Mouse (Mus musculus): Measurements from ENCODE around the gene Pparg. TPM values are rescaled to one million over a fixed set of nuclear protein-coding genes. Genes with fewer than 3 reads are reported as not detected.

The Pparg gene
- polyA plus RNA-seq, 1 experiment from 2014 or later: 0.45 TPM

DNA sequence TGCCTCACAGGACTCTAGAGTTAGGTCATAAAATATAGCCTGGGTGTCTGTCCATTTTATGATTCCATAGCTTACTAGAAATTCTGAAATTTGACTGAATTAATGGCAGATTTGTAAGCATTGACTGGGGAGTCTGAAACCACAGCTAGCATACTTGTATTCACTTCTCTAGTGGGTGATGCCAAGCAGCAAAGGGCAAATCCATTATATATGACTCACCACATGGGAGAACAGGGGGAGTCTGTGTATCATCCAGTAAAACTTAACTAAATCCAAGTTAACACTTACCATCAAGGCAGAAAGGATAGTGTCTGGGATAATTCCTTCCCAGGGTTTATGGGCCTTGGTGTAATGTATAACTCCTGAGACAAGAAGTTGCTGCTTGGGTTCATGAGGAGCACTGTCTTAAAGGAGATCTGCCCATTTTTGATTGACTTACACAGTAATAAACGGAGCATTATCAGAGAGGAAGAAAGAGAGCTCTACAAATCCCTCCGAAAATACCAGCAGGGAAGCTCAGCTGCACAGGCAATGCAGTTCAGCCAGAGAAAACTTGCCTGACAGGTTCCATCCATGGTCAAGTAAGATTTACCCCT is 27.6 kb upstream of the Pparg start:
- Histone ChIP-seq H3K9me3 (replicated peaks) (no peaks in the 10 kb centered on the region), H3K27ac (no peak overlapping the region), H3K9ac (no peak overlapping the region), H3K27me3 (no peaks in the 10 kb centered on the region), H3K36me3 (no peaks in the 10 kb centered on the region), H3K4me1 (peaks cover 6% of the 10 kb centered on the region; the same call in 1 of the 2 replicates), H3K4me2 (replicated peaks) (no peak overlapping the region), H3K4me3 (no peak overlapping the region)
- ATAC-seq (ENCODE audit: low FRiP score): no peak
- 47% methylated on average over 2 of the region's 2 CpGs for WGBS

- ATAC-seq (ENCODE audit: low FRiP score): no peak
- Histone ChIP-seq H3K4me1 (peaks cover 6% of the 10 kb centered on the region; the same call in 1 of the 2 replicates), H3K4me2 (replicated peaks) (no peak overlapping the region), H3K27ac (no peak overlapping the region), H3K4me3 (no peak overlapping the region), H3K36me3 (no peaks in the 10 kb centered on the region), H3K9me3 (replicated peaks) (no peaks in the 10 kb centered on the region), H3K27me3 (no peaks in the 10 kb centered on the region), H3K9ac (no peak overlapping the region)
- 40% methylated on average over 6 of the region's 6 CpGs for WGBS
Observed at GRCm38 (mm10) chr6:115335536-115335935, 25.2 kb upstream of the Pparg start.

DNA sequence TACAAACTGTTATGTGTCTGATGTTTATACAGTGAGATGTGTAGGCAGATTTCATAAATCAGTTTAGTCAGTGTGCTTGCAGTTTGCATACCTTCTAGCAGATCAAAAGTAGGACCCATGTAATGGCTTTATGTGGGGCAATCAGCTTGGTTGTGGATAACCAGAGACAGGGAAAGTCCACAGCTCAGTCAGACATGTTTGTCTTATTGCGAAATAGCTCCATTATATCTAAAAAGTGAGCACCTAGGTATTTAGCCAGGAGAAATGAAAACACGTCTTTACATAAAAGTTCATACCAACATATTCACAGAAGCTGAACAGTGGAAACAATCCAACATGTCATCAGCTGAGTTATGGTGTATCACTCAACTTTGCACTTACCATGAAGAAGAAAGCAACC is 20.7 kb upstream of the Pparg start:
- H3K36me3 ChIP-seq: no peaks in the 10 kb centered on the region
- H3K9ac ChIP-seq: no peak overlapping the region
- no peak overlapping the region for H3K27ac ChIP-seq
- no peak overlapping the region for H3K4me2 ChIP-seq (replicated peaks)
- no peaks in the 10 kb centered on the region; the same call in 1 of the 2 replicates for H3K9me3 ChIP-seq (replicated peaks)
- peaks cover 13% of the 10 kb centered on the region for H3K4me1 ChIP-seq
- no peaks in the 10 kb centered on the region for H3K27me3 ChIP-seq
- ATAC-seq (ENCODE audit: low FRiP score): no peak
- 87% methylated on average over 2 of the region's 2 CpGs for WGBS
- H3K4me3 ChIP-seq: no peak overlapping the region

DNA sequence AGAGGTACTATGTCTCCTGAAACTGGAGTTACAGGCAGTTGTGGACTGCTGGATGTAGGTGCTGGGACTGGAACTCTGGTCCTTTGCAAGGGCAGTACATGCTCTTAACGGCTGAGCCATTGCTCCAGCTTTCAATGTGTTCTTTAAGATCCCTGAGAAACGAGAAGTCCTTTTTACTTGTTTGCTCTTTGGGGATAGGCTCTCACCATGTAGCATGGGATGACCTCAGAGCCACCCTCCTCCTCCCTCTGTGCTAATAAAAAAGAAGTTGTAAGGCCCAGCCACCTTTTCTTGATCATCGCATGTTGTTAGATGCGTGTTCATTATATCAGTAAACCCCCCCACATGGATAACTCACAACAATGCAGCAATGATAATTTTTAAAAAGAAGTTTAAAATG is 17.7 kb upstream of the Pparg start:
- H3K27ac ChIP-seq: no peak overlapping the region
- H3K4me1 ChIP-seq: peaks cover 8% of the 10 kb centered on the region
- no peaks in the 10 kb centered on the region for H3K27me3 ChIP-seq
- no peak overlapping the region for H3K9ac ChIP-seq
- no peak overlapping the region for H3K4me3 ChIP-seq
- WGBS: 67% methylated on average over 4 of the region's 4 CpGs
- no peak overlapping the region for H3K4me2 ChIP-seq (replicated peaks)
- no peaks in the 10 kb centered on the region; the same call in 1 of the 2 replicates for H3K9me3 ChIP-seq (replicated peaks)
- no peaks in the 10 kb centered on the region for H3K36me3 ChIP-seq
- ATAC-seq (ENCODE audit: low FRiP score): no peak

DNA sequence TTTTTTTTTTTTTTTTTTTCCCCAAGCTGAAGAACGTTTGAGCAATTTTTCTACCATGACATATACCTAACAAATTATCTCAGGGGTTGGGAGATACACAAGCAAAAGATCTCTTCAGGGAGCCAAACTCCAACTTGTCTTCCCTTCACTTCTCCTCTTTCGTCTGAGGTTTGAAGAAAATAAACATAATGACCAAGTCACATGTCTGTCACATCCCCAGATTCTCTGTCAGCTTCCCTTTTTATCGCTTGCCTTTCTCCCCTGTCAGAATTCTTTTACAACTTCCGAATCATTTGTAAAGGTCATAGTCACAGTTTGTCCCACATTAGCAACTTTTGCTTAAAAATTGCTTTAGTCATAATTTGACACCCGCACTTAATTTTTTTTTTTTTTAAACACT is 17.2 kb upstream of the Pparg start:
- no peak overlapping the region for H3K9ac ChIP-seq
- WGBS: 47% methylated on average over 5 of the region's 5 CpGs
- no peaks in the 10 kb centered on the region; the same call in 1 of the 2 replicates for H3K9me3 ChIP-seq (replicated peaks)
- no peak overlapping the region for H3K27ac ChIP-seq
- peaks cover 8% of the 10 kb centered on the region for H3K4me1 ChIP-seq
- no peaks in the 10 kb centered on the region for H3K27me3 ChIP-seq
- no peak for ATAC-seq (ENCODE audit: low FRiP score)
- H3K4me3 ChIP-seq: no peak overlapping the region
- H3K4me2 ChIP-seq (replicated peaks): no peak overlapping the region
- no peaks in the 10 kb centered on the region for H3K36me3 ChIP-seq

DNA sequence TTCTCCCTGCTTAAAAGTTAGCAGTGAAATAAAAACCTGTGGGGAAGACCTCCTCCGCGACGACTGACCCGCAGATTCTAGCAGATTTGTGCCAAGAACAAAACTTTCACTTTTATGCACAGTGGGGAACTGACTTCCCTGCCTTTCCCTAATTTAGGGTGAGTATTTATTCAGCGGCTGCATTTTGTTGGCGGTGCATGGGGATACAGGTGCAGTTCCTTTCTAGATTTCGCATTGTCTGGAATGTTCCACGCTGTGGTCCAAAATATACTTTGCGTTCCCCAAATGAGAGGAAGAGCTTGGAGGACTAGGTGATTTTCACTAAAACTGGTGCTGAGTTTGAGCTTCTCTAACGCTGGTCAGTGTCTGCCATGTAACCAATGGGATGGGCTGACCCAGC is 16.6 kb upstream of the Pparg start:
- Histone ChIP-seq H3K36me3 (no peaks in the 10 kb centered on the region), H3K4me3 (no peak overlapping the region), H3K27me3 (no peaks in the 10 kb centered on the region), H3K4me1 (peaks cover 8% of the 10 kb centered on the region), H3K4me2 (replicated peaks) (no peak overlapping the region), H3K9ac (no peak overlapping the region), H3K9me3 (replicated peaks) (no peaks in the 10 kb centered on the region; the same call in 1 of the 2 replicates), H3K27ac (no peak overlapping the region)
- no peak for ATAC-seq (ENCODE audit: low FRiP score)
- 37% methylated on average over 10 of the region's 10 CpGs for WGBS

GRCm38 (mm10) chr6:115344513-115344912 is 16.2 kb upstream of the Pparg start:
- no peaks in the 10 kb centered on the region; the same call in 1 of the 2 replicates for H3K9me3 ChIP-seq (replicated peaks)
- H3K4me3 ChIP-seq: no peak overlapping the region
- no peaks in the 10 kb centered on the region for H3K36me3 ChIP-seq
- H3K9ac ChIP-seq: no peak overlapping the region
- H3K4me2 ChIP-seq (replicated peaks): peak overlapping the region; percentile 12
- no peaks in the 10 kb centered on the region for H3K27me3 ChIP-seq
- no peak for ATAC-seq (ENCODE audit: low FRiP score)
- H3K27ac ChIP-seq: no peak overlapping the region
- H3K4me1 ChIP-seq: peaks cover 8% of the 10 kb centered on the region
- 27% methylated on average over 11 of the region's 11 CpGs for WGBS

- no peaks in the 10 kb centered on the region; the same call in 1 of the 2 replicates for H3K9me3 ChIP-seq (replicated peaks)
- H3K4me3 ChIP-seq: no peak overlapping the region
- 90% methylated on average over 8 of the region's 8 CpGs for WGBS
- H3K4me2 ChIP-seq (replicated peaks): peak overlapping the region; percentile 12
- no peaks in the 10 kb centered on the region for H3K36me3 ChIP-seq
- H3K27ac ChIP-seq: no peak overlapping the region
- H3K9ac ChIP-seq: no peak overlapping the region
- no peak for ATAC-seq (ENCODE audit: low FRiP score)
- no peaks in the 10 kb centered on the region for H3K27me3 ChIP-seq
- peaks cover 8% of the 10 kb centered on the region for H3K4me1 ChIP-seq
Observed at GRCm38 (mm10) chr6:115345013-115345412, 15.7 kb upstream of the Pparg start.

GRCm38 (mm10) chr6:115349641-115350464 is 10.9 kb upstream of the Pparg start:
- Histone ChIP-seq H3K9me3 (replicated peaks) (no peaks in the 10 kb centered on the region), H3K4me1 (no peaks in the 10 kb centered on the region), H3K9ac (no peak overlapping the region), H3K36me3 (no peaks in the 10 kb centered on the region), H3K27me3 (no peaks in the 10 kb centered on the region), H3K4me3 (no peak overlapping the region), H3K27ac (no peak overlapping the region), H3K4me2 (replicated peaks) (no peak overlapping the region)
- WGBS: 87% methylated on average over 5 of the region's 5 CpGs
- no peak for ATAC-seq (ENCODE audit: low FRiP score)

DNA sequence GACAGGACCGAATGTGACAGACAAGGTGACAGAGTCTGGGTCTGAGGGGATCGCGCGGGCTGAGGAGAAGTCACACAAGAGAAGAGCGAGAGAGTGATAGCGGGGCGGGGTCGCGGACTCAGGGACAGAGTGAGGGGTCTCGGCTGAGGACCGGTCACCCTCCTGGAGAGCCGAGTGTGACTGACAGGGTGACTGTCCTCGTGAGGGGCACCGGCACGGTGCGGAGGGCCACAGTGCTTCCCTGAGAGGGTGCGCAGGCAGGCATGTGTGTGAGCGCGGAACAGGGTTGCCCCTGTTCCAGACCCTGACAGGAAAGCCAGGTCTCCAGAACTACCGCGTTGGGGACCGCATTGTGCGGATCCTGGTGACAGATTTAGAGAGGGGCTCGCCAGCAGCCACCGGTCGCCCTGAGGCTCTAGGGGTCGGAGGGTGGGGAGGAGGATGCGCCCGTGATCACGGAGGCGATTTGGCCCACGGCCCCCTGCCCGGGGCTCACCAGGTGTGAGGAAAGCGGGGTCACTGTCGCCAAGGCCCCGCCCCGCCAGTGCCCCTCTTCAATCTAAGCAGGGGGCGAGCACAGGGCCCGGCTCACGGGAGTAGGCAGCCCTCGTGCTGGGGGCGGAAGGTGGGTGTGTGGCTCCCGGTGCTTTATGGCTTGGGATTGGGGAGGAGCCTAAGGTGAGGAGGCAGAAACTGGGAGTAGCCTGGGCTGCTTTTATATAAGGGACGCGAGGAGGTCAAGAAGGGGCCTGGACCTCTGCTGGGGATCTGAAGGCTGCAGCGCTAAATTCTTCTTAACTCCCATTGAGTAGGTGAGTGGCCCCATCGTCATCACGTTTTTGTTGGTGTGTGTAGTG is 1.1 kb downstream of the Pparg start:
- H3K4me1 ChIP-seq: peaks cover 12% of the 10 kb centered on the region
- H3K9ac ChIP-seq: peak overlapping the region; percentile 67
- H3K4me2 ChIP-seq (replicated peaks): peak overlapping the region; percentile 100
- peaks cover 30% of the 10 kb centered on the region for H3K27me3 ChIP-seq
- H3K27ac ChIP-seq: no peak overlapping the region
- peak; percentile 78 for ATAC-seq (ENCODE audit: low FRiP score)
- H3K36me3 ChIP-seq: no peaks in the 10 kb centered on the region
- H3K4me3 ChIP-seq: peak overlapping the region; percentile 65
- no peaks in the 10 kb centered on the region; the same call in 1 of the 2 replicates for H3K9me3 ChIP-seq (replicated peaks)
- 2% methylated on average over 48 of the region's 48 CpGs for WGBS

GRCm38 (mm10) chr6:115366869-115367610 is 6.3 kb downstream of the Pparg start:
- no peak for ATAC-seq (ENCODE audit: low FRiP score)
- no peak overlapping the region for H3K27ac ChIP-seq
- peaks cover 10% of the 10 kb centered on the region for H3K27me3 ChIP-seq
- peaks cover 1% of the 10 kb centered on the region for H3K4me1 ChIP-seq
- no peak overlapping the region for H3K9ac ChIP-seq
- 86% methylated on average over 3 of the region's 3 CpGs for WGBS
- H3K4me2 ChIP-seq (replicated peaks): no peak overlapping the region
- H3K9me3 ChIP-seq (replicated peaks): no peaks in the 10 kb centered on the region
- H3K4me3 ChIP-seq: no peak overlapping the region
- no peaks in the 10 kb centered on the region for H3K36me3 ChIP-seq

Data from hindbrain, embryonic 12.5 days (tissue).